Mouse (Mus musculus): ENCODE measurements at regions not wholly inside any gene's neighbourhood (a gene's known extent, or its start where the extent isn't known, plus 50 kb on each side); places are given as distances from the start of the nearest gene placed in this dataset.

- TF ChIP-seq CTCF (IDR thresholded peaks at IDR 0.05; ENCODE audit: low read depth) (no peak), EP300 (IDR thresholded peaks at IDR 0.05; ENCODE audit: low read depth) (no peak)
Measured at GRCm38 (mm10) chr4:106157451-106158179, 158.4 kb upstream of the Usp24 start.

All from liver, embryonic 14.5 days (tissue).